Mouse (Mus musculus) megakaryocyte, adult 5-6 weeks (primary cell): ENCODE data around the gene Saxo2. TPM values are rescaled to one million over a fixed set of nuclear protein-coding genes. Genes with fewer than 3 reads are reported as not detected.

ENCODE experiments used
- ATAC-seq: 2 replicates; pipeline ENCODE4 v1.8.0; 2016; ENCODE audit warnings: mild to moderate bottlenecking, inconsistent platforms; ENCODE audit not compliant: poor library complexity, severe bottlenecking
- total RNA-seq, 2 experiments: library from RNA; stranded (forward) in 1 of 2; stranded (reverse) in 1 of 2; fragments of 153-499, 151-499 nt in 1 of 2; fragments of 221-1000, 200-1000 nt in 1 of 2; gene quantifications; 2 replicates each; pipeline versions ENCODE4 v1.2.3 to v1.2.4; 2015 to 2017

The Saxo2 gene
- 0.73 TPM in 1 of 2 replicates, not detected in the other for total RNA-seq (2015)
- total RNA-seq (2017) = 0.04 TPM in 1 of 2 replicates, not detected in the other

GRCm38 (mm10) chr7:82648353-82649080 is at the start of gene Saxo2, which contains the start of gene Efl1:
TSS of gene Saxo2 (minus strand) at chr7:82648528.
TSS of gene Efl1 (plus strand) at chr7:82648614.
- peak; percentile 99 for ATAC-seq

- ATAC-seq = peak; percentile 80
Measured at GRCm38 (mm10) chr7:82697668-82698067, 49.3 kb upstream of the Saxo2 start.

DNA sequence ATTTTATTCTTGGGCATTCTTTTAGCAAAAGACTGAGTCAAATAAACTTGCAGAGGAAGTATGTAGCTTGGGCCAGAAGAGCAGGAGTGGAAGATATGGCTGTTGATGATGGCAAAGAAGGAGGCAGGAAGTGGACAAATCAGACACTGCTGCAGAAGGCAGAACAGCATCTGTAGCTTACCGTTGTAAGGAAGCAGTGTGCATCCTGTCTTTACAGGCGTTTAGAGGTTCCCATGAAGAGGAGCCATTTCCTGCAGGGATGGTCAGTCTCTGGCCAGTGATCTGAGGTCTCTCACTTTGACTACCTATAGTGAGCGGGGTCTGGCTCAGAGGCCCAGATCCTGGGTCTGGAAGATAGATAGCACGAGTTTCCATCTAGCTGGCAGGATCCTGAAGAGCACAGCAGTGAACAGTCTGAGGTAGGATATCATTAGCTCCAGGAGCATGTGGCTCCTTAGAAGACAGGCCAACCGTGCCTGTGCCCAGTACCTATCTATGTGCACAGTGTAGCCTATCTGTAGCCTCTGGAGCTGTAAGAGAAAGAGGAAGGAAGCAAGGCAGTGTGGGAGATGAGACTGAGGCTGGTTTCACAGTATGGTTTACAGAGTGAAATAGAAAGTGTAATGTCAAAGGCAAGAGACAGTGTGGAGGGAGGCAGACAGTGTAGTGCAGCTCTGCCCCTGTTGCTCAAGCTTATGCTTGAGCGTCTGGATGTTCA is 42.9 kb upstream of the Saxo2 start:
- peak; percentile 90 for ATAC-seq

- peak; percentile 61 for ATAC-seq
Measured at GRCm38 (mm10) chr7:82688736-82689135, 40.4 kb upstream of the Saxo2 start.

- ATAC-seq = no peak
Measured at GRCm38 (mm10) chr7:82679901-82680300, 31.6 kb upstream of the Saxo2 start.

DNA sequence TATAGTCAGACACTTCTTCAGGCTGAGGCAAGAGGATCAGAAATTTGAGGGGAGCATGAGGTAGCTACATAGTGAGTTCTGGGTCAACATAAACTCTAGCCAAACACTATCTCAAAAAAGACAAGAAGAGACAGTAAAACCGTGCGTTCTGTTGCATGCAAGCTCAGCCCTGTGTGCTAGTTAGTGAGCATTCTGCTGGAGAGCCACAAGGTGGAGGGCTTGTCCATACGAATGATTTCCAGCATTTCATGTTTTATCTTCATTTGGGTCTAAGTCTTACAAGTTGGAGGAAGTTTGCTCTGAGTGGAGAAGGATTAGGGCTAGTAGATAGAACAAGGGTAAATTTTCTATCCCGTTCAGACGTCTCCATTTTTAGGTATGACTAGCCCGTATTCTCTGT is 28.5 kb upstream of the Saxo2 start:
- no peak for ATAC-seq

GRCm38 (mm10) chr7:82676001-82676400 is 27.7 kb upstream of the Saxo2 start:
- ATAC-seq = no peak

DNA sequence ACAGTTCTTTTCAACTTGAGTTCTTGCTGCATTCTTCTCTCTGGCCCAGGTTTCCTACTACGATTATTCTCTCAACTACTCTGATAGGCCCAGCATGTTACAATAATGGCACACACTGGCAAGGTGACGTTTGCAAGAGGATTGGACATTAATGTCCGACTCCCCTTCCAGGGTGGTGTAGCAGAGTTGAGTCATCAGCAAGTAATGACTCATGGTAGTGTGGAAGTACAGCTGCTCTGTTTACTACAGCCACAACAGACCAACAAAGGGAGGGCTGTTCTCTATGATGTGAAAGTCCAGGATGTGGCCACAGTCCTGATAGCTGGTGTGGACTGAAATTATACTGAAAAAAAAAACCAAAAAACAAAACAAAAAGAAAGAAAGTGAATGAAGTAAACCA is 16.3 kb upstream of the Saxo2 start:
- ATAC-seq = no peak

- ATAC-seq = no peak
Measured at GRCm38 (mm10) chr7:82649081-82649445, 735 bp upstream of the Saxo2 start.

DNA sequence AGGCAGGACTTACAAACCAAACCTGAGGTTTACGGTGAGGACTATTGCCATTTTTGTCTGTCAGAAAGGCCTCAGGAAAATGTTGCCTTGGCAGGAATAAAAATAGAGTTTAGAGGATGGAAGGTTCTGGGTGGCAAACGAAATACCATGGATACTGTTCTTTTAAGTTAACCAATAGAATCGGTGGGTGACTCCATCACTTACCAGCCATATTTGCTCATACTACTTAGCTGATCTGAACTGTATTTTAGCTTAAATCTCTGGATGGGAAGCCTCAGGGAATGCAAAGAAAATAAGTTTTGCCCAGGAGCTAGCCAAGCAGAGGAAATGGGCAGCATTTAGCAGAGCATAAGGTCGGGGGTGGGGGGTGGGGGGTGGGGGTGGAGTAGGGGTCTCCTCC is 419 bp downstream of the Saxo2 start:
- no peak for ATAC-seq

GRCm38 (mm10) chr7:82647183-82647582 is 1.1 kb downstream of the Saxo2 start:
- ATAC-seq = no peak

DNA sequence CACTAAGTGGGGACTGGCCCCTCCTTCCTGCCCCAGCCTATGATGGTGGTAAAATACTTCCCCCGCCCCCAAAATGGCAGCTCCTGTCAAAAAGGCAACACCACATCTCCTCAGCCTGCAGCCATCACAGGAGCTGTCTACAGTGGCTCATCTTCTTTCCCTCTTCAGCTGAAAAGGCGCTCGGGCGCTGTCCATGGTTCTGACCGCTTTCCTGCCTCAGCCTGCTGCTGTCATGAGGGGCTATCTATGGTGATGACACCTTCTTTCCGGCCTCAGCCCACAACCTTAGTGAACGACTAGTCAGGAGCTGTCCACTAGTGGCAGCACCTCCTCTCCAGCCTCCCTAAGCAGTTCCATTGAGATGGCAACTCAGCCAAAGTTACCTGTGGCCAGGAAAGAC is 23.0 kb downstream of the Saxo2 start:
- ATAC-seq = peak; percentile 40; the same call in 1 of the 2 replicates

GRCm38 (mm10) chr7:82609629-82610028 is 38.7 kb downstream of the Saxo2 start:
- peak; percentile 61 for ATAC-seq

DNA sequence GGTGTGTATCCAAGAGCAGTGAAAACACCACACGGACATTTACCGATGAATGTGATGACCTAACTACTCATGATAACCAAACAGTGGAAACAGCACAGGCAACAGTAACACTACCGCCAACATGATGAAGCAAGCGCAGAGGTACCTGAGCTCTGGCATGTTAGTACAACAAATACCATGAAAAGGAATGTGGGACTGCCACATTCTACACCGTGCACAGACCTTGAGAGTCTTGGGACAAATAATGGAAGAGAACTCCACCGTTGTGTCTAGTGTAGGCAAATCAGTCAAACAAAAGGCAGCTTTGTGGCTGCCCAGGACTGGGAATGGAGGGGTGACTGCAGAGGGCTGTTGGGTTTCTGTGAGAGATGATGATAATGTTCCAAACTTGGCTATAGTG is 42.9 kb downstream of the Saxo2 start:
- ATAC-seq = no peak

GRCm38 (mm10) chr7:82602008-82602407 is 46.3 kb downstream of the Saxo2 start:
- peak; percentile 90 for ATAC-seq

- ATAC-seq = no peak
Measured at GRCm38 (mm10) chr7:82590931-82591330, 57.4 kb downstream of the Saxo2 start.

Other genes with a start within 250 kb of the Saxo2 start
- gene Efl1, start 86 bp upstream of the Saxo2 start, total RNA-seq (2015) = 12.8 and 14.7 TPM in 2 replicates
- gene Efl1, start 86 bp upstream of the Saxo2 start, total RNA-seq (2017) = 11.8 and 13.3 TPM in 2 replicates
- gene Mex3b, start 218.8 kb upstream of the Saxo2 start, total RNA-seq (2015) = 2.5 and 3.7 TPM in 2 replicates
- 3.9 and 5.2 TPM in 2 replicates for gene Mex3b, start 218.8 kb upstream of the Saxo2 start, total RNA-seq (2017)